Mouse (Mus musculus): ENCODE measurements around the gene Prr12.

- TF ChIP-seq ZC3H11A (IDR thresholded peaks at IDR 0.05; ENCODE audit: borderline replicate concordance, low read depth, low read length) (no peak), ZNF384 (IDR thresholded peaks at IDR 0.05; ENCODE audit: low read depth, low read length) (no peak)
Measured at GRCm38 (mm10) chr7:45043307-45043706, 9.4 kb downstream of the Prr12 start.

All from ES-E14 (cell line).